Mouse (Mus musculus) limb, embryonic 14.5 days (tissue): ENCODE data around the gene Gpr142. TPM values are rescaled to one million over a fixed set of nuclear protein-coding genes. Genes with fewer than 3 reads are reported as not detected.

Source experiments
- ATAC-seq: fragments of 200-750 bp; cut with Nextera tagmentation; 2 replicates; pipeline ENCODE4 v1.8.0; 2017; ENCODE audit warnings: low read depth, moderate number of reproducible peaks, moderate TSS enrichment; ENCODE audit not compliant: low FRiP score
- DNase-seq: peaks from one replicate; pipeline ENCODE4 v3.0.0-alpha.2; 2015; ENCODE audit warnings: low spot score
- H3K27ac ChIP-seq: fragments of 300-500 bp; sonication (generic); replicated peaks from 2 replicates; pipeline ENCODE4 v1.5.1; 2014; ENCODE audit warnings: low read depth, mild to moderate bottlenecking, low read length, moderate library complexity, mixed read lengths
- H3K27me3 ChIP-seq: fragments of 300-500 bp; sonication (generic); 2 replicates; pipeline ENCODE4 v1.6.1; 2014; ENCODE audit warnings: low read length, mixed read lengths; ENCODE audit not compliant: control insufficient read depth, insufficient read depth
- H3K36me3 ChIP-seq: fragments of 300-500 bp; sonication (generic); 2 replicates; pipeline ENCODE4 v1.6.1; 2014; ENCODE audit warnings: mild to moderate bottlenecking, low read length, moderate library complexity, mixed read lengths; ENCODE audit not compliant: control insufficient read depth, insufficient read depth
- H3K4me1 ChIP-seq: fragments of 300-500 bp; sonication (generic); 2 replicates; pipeline ENCODE4 v1.6.1; 2014; ENCODE audit warnings: antibody characterized with exemption, low read length, mixed read lengths; ENCODE audit not compliant: control insufficient read depth, insufficient read depth
- H3K4me2 ChIP-seq: fragments of 300-500 bp; sonication (generic); replicated peaks from 2 replicates; pipeline ENCODE4 v1.6.1; 2014; ENCODE audit warnings: low read depth, mild to moderate bottlenecking, low read length, moderate library complexity; ENCODE audit not compliant: severe bottlenecking
- H3K4me3 ChIP-seq: fragments of 300-500 bp; sonication (generic); replicated peaks from 2 replicates; pipeline ENCODE4 v1.5.1; 2014; ENCODE audit warnings: low read length
- H3K9ac ChIP-seq: fragments of 300-500 bp; sonication (generic); 2 replicates; pipeline ENCODE4 v1.6.1; 2014; ENCODE audit warnings: mild to moderate bottlenecking, low read depth, low read length, moderate library complexity; ENCODE audit not compliant: severe bottlenecking
- H3K9me3 ChIP-seq: fragments of 300-500 bp; sonication (generic); 2 replicates; pipeline ENCODE4 v1.6.1; 2016; ENCODE audit warnings: low read length; ENCODE audit not compliant: control insufficient read depth
- POLR2A ChIP-seq: fragments of 200-500 bp; IDR thresholded peaks from 2 replicates; pipeline ENCODE4 v1.8.0; 2012; ENCODE audit warnings: inconsistent platforms, mild to moderate bottlenecking, moderate library complexity, borderline replicate concordance; ENCODE audit not compliant: insufficient read depth, insufficient read length; ENCODE audit errors: extremely low read depth
- WGBS: fragments of 180-500 bp; shearing (Covaris S2); extraction: QIAGEN DNeasy Blood & Tissue Kit; methylation state at CpG from one replicate; pipeline ENCODE4 v1.1.7; 2014; 5-methylcytosine and 5-hydroxymethylcytosine counted together
- polyA plus RNA-seq, 2 experiments: library from polyadenylated mRNA; depleted of rRNA in 1 of 2; stranded (reverse) in 1 of 2; unstranded in 1 of 2; fragments of >200 nt; fragmentation: Nextera tagmentation in 1 of 2; extraction: Ambion mirVana in 1 of 2; gene quantifications; 2 replicates each; pipeline versions ENCODE4 v1.2.1 to v1.2.3; 2012 to 2014

Gene Gpr142
- polyA plus RNA-seq, 2 experiments, result not detected

DNA sequence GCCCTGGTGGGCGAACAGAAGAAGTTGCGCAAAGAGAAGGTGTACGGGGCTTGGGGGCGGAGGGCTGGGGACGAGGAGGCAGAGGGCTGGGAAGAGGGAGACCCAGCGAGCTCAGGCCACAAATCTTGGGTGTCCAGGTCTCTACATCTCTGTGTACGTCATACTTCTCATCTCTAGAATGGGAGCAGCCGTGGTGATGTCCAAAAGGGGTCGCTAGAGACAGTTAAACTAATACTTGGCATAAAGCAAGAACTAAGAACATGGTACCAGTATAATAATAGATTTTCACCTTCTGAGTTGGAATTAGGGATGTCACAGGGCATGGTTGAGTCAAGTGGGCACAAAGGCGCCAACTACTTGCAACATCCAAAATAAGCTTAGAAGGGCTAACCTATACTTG lies 12.8 kb upstream of the Gpr142 start:
- Histone ChIP-seq H3K27me3 (peaks cover 65% of the 10 kb centered on the region), H3K36me3 (no peaks in the 10 kb centered on the region), H3K9ac (0 out of 2 replicates have a peak overlapping the region, but pooled peaks have one; percentile 32), H3K4me3 (peak overlapping the region; percentile 25), H3K4me1 (no peaks in the 10 kb centered on the region), H3K27ac (no peak overlapping the region), H3K9me3 (no peaks in the 10 kb centered on the region), H3K4me2 (peak overlapping the region; percentile 46)
- DNase-seq (no peak), ATAC-seq (no peak)
- TF ChIP-seq POLR2A, result no peak
- 47% methylated on average over 10 of the region's 10 CpGs for WGBS

GRCm38 (mm10) chr11:114786326-114786725 lies 12.4 kb upstream of the Gpr142 start:
- Histone ChIP-seq H3K4me1 (peaks cover 1% of the 10 kb centered on the region; the same call in 1 of the 2 replicates), H3K9me3 (no peaks in the 10 kb centered on the region), H3K36me3 (no peaks in the 10 kb centered on the region), H3K9ac (peak overlapping the region; percentile 32; the same call in 1 of the 2 replicates), H3K4me2 (peak overlapping the region; percentile 46), H3K27ac (no peak overlapping the region), H3K4me3 (peak overlapping the region; percentile 25), H3K27me3 (peaks cover 66% of the 10 kb centered on the region)
- ATAC-seq (peak; percentile 20; the same call in 1 of the 2 replicates), DNase-seq (no peak)
- WGBS, result 3% methylated on average over 31 of the region's 43 CpGs
- TF ChIP-seq POLR2A, result no peak

- Histone ChIP-seq H3K4me3 (no peak overlapping the region), H3K9me3 (no peaks in the 10 kb centered on the region), H3K36me3 (no peaks in the 10 kb centered on the region), H3K4me2 (no peak overlapping the region), H3K27me3 (peaks cover 79% of the 10 kb centered on the region), H3K27ac (no peak overlapping the region), H3K4me1 (peaks cover 4% of the 10 kb centered on the region; the same call in 1 of the 2 replicates), H3K9ac (no peak overlapping the region)
- ATAC-seq, result no peak
- 81% methylated on average over 3 of the region's 3 CpGs for WGBS
- no peak for DNase-seq
- TF ChIP-seq POLR2A, result no peak
Measured at GRCm38 (mm10) chr11:114787611-114788010, 11.1 kb upstream of the Gpr142 start.

DNA sequence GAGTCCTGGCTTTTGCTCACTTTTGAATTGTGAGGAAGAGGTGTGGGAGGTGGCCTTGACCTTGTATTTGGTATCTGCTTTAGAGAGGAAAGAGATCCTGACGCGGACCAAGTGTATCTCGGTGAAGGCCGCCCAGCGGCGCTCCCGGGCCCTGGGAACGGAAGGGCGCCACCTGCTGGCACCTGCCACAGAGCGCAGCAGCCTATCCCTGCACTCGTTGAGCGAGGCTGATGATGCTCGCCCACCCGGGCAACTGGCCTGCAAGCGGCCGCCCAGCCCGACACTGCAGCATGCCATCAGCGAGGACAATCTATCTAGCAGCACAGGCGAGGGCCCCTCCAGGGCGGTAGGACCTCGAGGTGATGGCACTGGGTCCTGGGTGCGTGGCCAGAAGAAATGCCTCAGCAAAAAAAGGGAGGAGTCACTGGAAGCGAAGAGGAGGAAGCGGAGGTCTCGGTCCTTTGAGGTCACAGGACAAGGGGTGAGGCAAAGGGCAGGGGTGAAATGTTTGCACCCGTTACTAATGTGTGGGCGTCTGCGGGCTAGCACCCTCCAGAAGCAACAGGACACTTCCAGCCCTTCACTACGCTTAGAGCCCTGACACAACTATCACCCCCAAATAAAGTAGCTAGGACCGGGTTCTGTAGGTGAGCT lies 9.5 kb upstream of the Gpr142 start:
- DNase-seq (peak; percentile 71), ATAC-seq (peak; percentile 67; the same call in 1 of the 2 replicates)
- 0 out of 2 replicates have a peak overlapping the region, but pooled peaks have one; percentile 12 for H3K4me3 ChIP-seq
- TF ChIP-seq POLR2A, result no peak
- H3K36me3 ChIP-seq, result no peaks in the 10 kb centered on the region
- peaks cover 94% of the 10 kb centered on the region for H3K27me3 ChIP-seq
- no peak overlapping the region for H3K27ac ChIP-seq
- H3K9ac ChIP-seq, result no peak overlapping the region
- H3K4me1 ChIP-seq, result peaks cover 4% of the 10 kb centered on the region; the same call in 1 of the 2 replicates
- WGBS, result 10% methylated on average over 30 of the region's 30 CpGs
- H3K4me2 ChIP-seq, result peak overlapping the region; percentile 24
- no peaks in the 10 kb centered on the region for H3K9me3 ChIP-seq

DNA sequence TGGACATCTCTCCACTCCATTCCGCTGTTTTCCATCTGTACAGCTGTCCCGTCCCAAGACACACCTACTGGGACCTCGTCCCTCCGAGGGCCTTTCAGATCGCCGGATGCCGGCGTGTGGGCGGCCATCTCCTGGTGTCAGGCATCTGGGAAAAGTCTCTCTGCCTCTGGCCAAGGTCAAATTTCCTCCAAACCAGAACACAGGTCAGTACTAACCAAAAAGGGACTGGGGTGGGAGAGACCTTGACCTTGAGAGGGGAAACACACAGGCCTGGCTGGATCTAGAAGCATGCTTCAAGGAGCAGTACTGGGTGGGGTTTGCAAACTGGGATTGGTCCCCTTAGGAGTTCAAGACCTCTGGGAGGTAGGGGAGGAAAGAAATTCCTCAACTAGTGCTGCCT lies 9.0 kb upstream of the Gpr142 start:
- DNase-seq, result no peak
- WGBS, result 59% methylated on average over 9 of the region's 9 CpGs
- no peaks in the 10 kb centered on the region for H3K36me3 ChIP-seq
- no peaks in the 10 kb centered on the region for H3K9me3 ChIP-seq
- TF ChIP-seq POLR2A, result no peak
- no peak for ATAC-seq
- no peak overlapping the region for H3K27ac ChIP-seq
- H3K4me2 ChIP-seq, result no peak overlapping the region
- no peak overlapping the region for H3K9ac ChIP-seq
- no peak overlapping the region for H3K4me3 ChIP-seq
- peaks cover 93% of the 10 kb centered on the region for H3K27me3 ChIP-seq
- peaks cover 4% of the 10 kb centered on the region; the same call in 1 of the 2 replicates for H3K4me1 ChIP-seq
